Mouse (Mus musculus) olfactory bulb, adult 2 months (tissue): ENCODE results near the gene Mgarp. TPM values are rescaled to one million over a fixed set of nuclear protein-coding genes. Genes with fewer than 3 reads are reported as not detected.
A peak's percentile ranks its signal among the peaks of the same experiment; 100 is the strongest.
"Not testable (repeated sequence)": the region's sequence is repeated elsewhere in the genome, so short reads cannot be mapped to it uniquely, and the experiment has no call there.

Source experiments
- H3K27ac ChIP-seq: fragments of 200-500 bp; 2 replicates; pipeline ENCODE4 v1.5.1; 2012; ENCODE audit warnings: low read depth, low read length; ENCODE audit not compliant: insufficient read depth
- H3K4me1 ChIP-seq: fragments of 200-500 bp; 2 replicates; pipeline ENCODE4 v1.6.1; 2012; ENCODE audit warnings: low read length; ENCODE audit not compliant: control insufficient read depth, insufficient read depth
- H3K4me3 ChIP-seq: fragments of 200-500 bp; 2 replicates; pipeline ENCODE4 v1.5.1; 2012; ENCODE audit warnings: mild to moderate bottlenecking, low read depth, low read length, moderate library complexity; ENCODE audit not compliant: insufficient read depth
- CTCF ChIP-seq: fragments of 200-500 bp; IDR thresholded peaks from 2 replicates; pipeline ENCODE4 v1.5.1; 2012; ENCODE audit warnings: low read depth, mild to moderate bottlenecking, low read length, moderate library complexity; ENCODE audit not compliant: insufficient read depth
- POLR2A ChIP-seq: fragments of 200-500 bp; IDR thresholded peaks from 2 replicates; pipeline ENCODE4 v1.6.1; 2012; ENCODE audit warnings: mild to moderate bottlenecking, low read depth, low read length, moderate library complexity; ENCODE audit not compliant: insufficient read depth
- WGBS: fragments of 180-500 bp; shearing (Covaris S2); methylation state at CpG from one replicate; pipeline ENCODE4 v1.1.7; 2018; 5-methylcytosine and 5-hydroxymethylcytosine counted together
- polyA plus RNA-seq: library from polyadenylated mRNA; stranded (reverse); fragments of >200 nt; gene quantifications from 2 replicates; pipeline ENCODE4 v1.2.4, GENCODE M21; 2012; ENCODE audit warnings: low replicate concordance; ENCODE audit not compliant: missing spikeins, insufficient read depth, insufficient read length

Gene Mgarp
- polyA plus RNA-seq, 1 experiment, result not detected

- peaks cover 6% of the 10 kb centered on the region for H3K4me1 ChIP-seq
- no peak overlapping the region for H3K27ac ChIP-seq
- 72% methylated on average over 4 of the region's 4 CpGs for WGBS
- H3K4me3 ChIP-seq, result no peak overlapping the region
- TF ChIP-seq POLR2A (no peak), CTCF (no peak)
Measured at GRCm38 (mm10) chr3:51399531-51399930, 3.0 kb upstream of the Mgarp start.

GRCm38 (mm10) chr3:51398667-51399066 is 2.1 kb upstream of the Mgarp start:
- TF ChIP-seq POLR2A, result no peak
- no peak for TF ChIP-seq CTCF
- WGBS, result 40% methylated on average over 3 of the region's 3 CpGs
- H3K4me1 ChIP-seq, result peaks cover 6% of the 10 kb centered on the region
- no peak overlapping the region for H3K27ac ChIP-seq
- no peak overlapping the region for H3K4me3 ChIP-seq

GRCm38 (mm10) chr3:51397700-51398299 is 1.3 kb upstream of the Mgarp start:
- H3K4me1 ChIP-seq, result peaks cover 6% of the 10 kb centered on the region
- H3K27ac ChIP-seq, result no peak overlapping the region
- no peak overlapping the region for H3K4me3 ChIP-seq
- WGBS, result 77% methylated on average over 15 of the region's 15 CpGs
- TF ChIP-seq POLR2A (no peak), CTCF (no peak)

- TF ChIP-seq CTCF (no peak), POLR2A (no peak)
- peaks cover 6% of the 10 kb centered on the region for H3K4me1 ChIP-seq
- WGBS, result 69% methylated on average over 19 of the region's 19 CpGs
- no peak overlapping the region for H3K4me3 ChIP-seq
- no peak overlapping the region for H3K27ac ChIP-seq
Measured at GRCm38 (mm10) chr3:51395461-51396145, 935 bp downstream of the Mgarp start.

GRCm38 (mm10) chr3:51394881-51395280 is 1.7 kb downstream of the Mgarp start:
- Histone ChIP-seq H3K27ac (no peak overlapping the region), H3K4me3 (no peak overlapping the region), H3K4me1 (peaks cover 6% of the 10 kb centered on the region)
- WGBS, result 91% methylated on average over 3 of the region's 3 CpGs
- no peak for TF ChIP-seq CTCF
- TF ChIP-seq POLR2A, result no peak

GRCm38 (mm10) chr3:51393651-51394050 is 2.9 kb downstream of the Mgarp start:
- no peak for TF ChIP-seq POLR2A
- TF ChIP-seq CTCF, result no peak
- Histone ChIP-seq H3K27ac (no peak overlapping the region), H3K4me3 (no peak overlapping the region), H3K4me1 (peaks cover 10% of the 10 kb centered on the region)
- WGBS, result 97% methylated on average over 2 of the region's 2 CpGs

- whole genome bisulfite sequencing, result 98% methylated on average over 3 of the region's 3 CpGs
- not testable (repeated sequence) for H3K4me3 ChIP-seq
- peaks cover 11% of the 10 kb centered on the region for H3K4me1 ChIP-seq
Measured at GRCm38 (mm10) chr3:51393018-51393417, 3.5 kb downstream of the Mgarp start.

GRCm38 (mm10) chr3:51391591-51391990 is 4.9 kb downstream of the Mgarp start:
- H3K27ac ChIP-seq, result no peak overlapping the region
- peaks cover 12% of the 10 kb centered on the region for H3K4me1 ChIP-seq
- no peak overlapping the region for H3K4me3 ChIP-seq
- 90% methylated on average over 5 of the region's 5 CpGs for WGBS
- TF ChIP-seq CTCF (no peak), POLR2A (no peak)

More at GRCm38 (mm10) chr3:51393018-51393417, 3.5 kb downstream of the Mgarp start:
- not testable (repeated sequence) for H3K27ac ChIP-seq

GRCm38 (mm10) chr3:51391095-51391494 is 5.4 kb downstream of the Mgarp start:
- Histone ChIP-seq H3K27ac (no peak overlapping the region), H3K4me3 (no peak overlapping the region), H3K4me1 (peaks cover 7% of the 10 kb centered on the region)
- 90% methylated on average over 5 of the region's 5 CpGs for WGBS
- TF ChIP-seq POLR2A (no peak), CTCF (no peak)

GRCm38 (mm10) chr3:51388904-51389303 is 7.6 kb downstream of the Mgarp start:
- Histone ChIP-seq H3K27ac (no peak overlapping the region), H3K4me3 (peak overlapping the region; percentile 4), H3K4me1 (peaks cover 7% of the 10 kb centered on the region)
- no peak for TF ChIP-seq CTCF
- TF ChIP-seq POLR2A, result no peak
- WGBS, result 15% methylated on average over 13 of the region's 13 CpGs
